Comparison of ENCODE assay signal across 20 mouse cellular contexts in genomic region chr14:77596216-77597175, GRCm38 (mm10).
DNase-seq lines count a peak whose midpoint lies in the region; ATAC-seq lines count a peak whose summit lies in the region.
"Had no signal": no experiment of that assay in that cellular context is flagged by ENCODE, and none has a peak within 500 bp of the region (broad histone marks: within the 10 kb centered on the region; RNA-seq: fewer than 3 reads in every experiment).

No protein-coding gene starts in this region.

- no peaks in the 10 kb centered on the region for H3K9me3 ChIP-seq in intestine, embryonic 14.5 days (ENCODE audit: control insufficient read depth, low read length)
- H3K9me3 ChIP-seq in neural tube, embryonic 15.5 days (replicated peaks): no peaks in the 10 kb centered on the region
- H3K9me3 ChIP-seq: heart, embryonic 12.5 days had no signal

- no peaks in the 10 kb centered on the region for H3K36me3 ChIP-seq in intestine, embryonic 14.5 days (ENCODE audit: control insufficient read depth, insufficient read depth, low read length)
- H3K36me3 ChIP-seq in neural tube, embryonic 15.5 days: 0 out of 2 replicates have a peak, but pooled peaks cover 6% of the 10 kb centered on the region
- H3K36me3 ChIP-seq: heart, embryonic 12.5 days; limb, embryonic 12.5 days; liver, embryonic 12.5 days had no signal

- WGBS in intestine, embryonic 14.5 days: 88% methylated on average over 14 of the region's 14 CpGs
- 73% methylated on average over 14 of the region's 14 CpGs for WGBS in neural tube, embryonic 15.5 days

- H3K9ac ChIP-seq in intestine, embryonic 14.5 days (ENCODE audit: low read length): no peak overlapping the region
- H3K9ac ChIP-seq in neural tube, embryonic 15.5 days (replicated peaks): no peak overlapping the region
- H3K9ac ChIP-seq: heart, embryonic 12.5 days; limb, embryonic 12.5 days; liver, embryonic 12.5 days had no signal

- intact Hi-C loops in heart, postnatal 36 days (cut with DNase I): no loop called here

- DNase-seq in heart, adult 11 months: peak; percentile 77
- no peak for DNase-seq in heart, postnatal 36 days
- DNase-seq in kidney, adult 9 months: peak; percentile 61
- no peak for DNase-seq in kidney, postnatal 4 days
- no peak for DNase-seq in intestine, embryonic 14.5 days (ENCODE audit: low spot score)
- DNase-seq in thymus, postnatal 36 days: no peak
- no peak for DNase-seq in layer of hippocampus, adult 8-10 months (ENCODE audit: low spot score in 2 of 2)
- DNase-seq: adrenal gland, postnatal 14 days; cerebellum, postnatal 36 days; heart, postnatal 14 days; layer of hippocampus, adult 9-11 months; lung, adult 2 months; spleen, adult 18-20 months; thymus, adult 18-20 months had no signal

- no peak overlapping the region for H3K27ac ChIP-seq in intestine, embryonic 14.5 days (ENCODE audit: low read depth)
- H3K27ac ChIP-seq in neural tube, embryonic 15.5 days (replicated peaks): no peak overlapping the region
- H3K27ac ChIP-seq: left cerebral cortex, adult 2 months; limb, embryonic 12.5 days; liver, embryonic 12.5 days had no signal

- H3K4me2 ChIP-seq in intestine, embryonic 14.5 days (ENCODE audit: low read length): no peak overlapping the region
- no peak overlapping the region for H3K4me2 ChIP-seq in neural tube, embryonic 15.5 days
- H3K4me2 ChIP-seq: heart, embryonic 12.5 days; limb, embryonic 12.5 days; liver, embryonic 12.5 days had no signal

- 0 out of 2 replicates have a peak, but pooled peaks have one; percentile 43 for ATAC-seq in intestine, embryonic 14.5 days (replicated peaks; ENCODE audit: low FRiP score, low TSS enrichment, low read depth)
- peak; percentile 40; the same call in 1 of the 2 replicates for ATAC-seq in neural tube, embryonic 15.5 days (ENCODE audit: low FRiP score)
- ATAC-seq: liver, embryonic 12.5 days had no signal

- H3K27me3 ChIP-seq in intestine, embryonic 14.5 days (replicated peaks; ENCODE audit: control insufficient read depth, insufficient read depth, low read length): no peaks in the 10 kb centered on the region
- no peaks in the 10 kb centered on the region for H3K27me3 ChIP-seq in neural tube, embryonic 15.5 days (replicated peaks)
- H3K27me3 ChIP-seq: CH12.LX; heart, embryonic 12.5 days; limb, embryonic 12.5 days; liver, embryonic 12.5 days had no signal

- H3K4me3 ChIP-seq in intestine, embryonic 14.5 days (ENCODE audit: low read depth, low read length): no peak overlapping the region
- H3K4me3 ChIP-seq in neural tube, embryonic 15.5 days (replicated peaks): no peak overlapping the region
- H3K4me3 ChIP-seq: heart, embryonic 12.5 days; left cerebral cortex, adult 2 months; limb, embryonic 12.5 days; liver, embryonic 12.5 days had no signal

- H3K4me1 ChIP-seq in intestine, embryonic 14.5 days (replicated peaks; ENCODE audit: control insufficient read depth, insufficient read depth, low read length): no peaks in the 10 kb centered on the region
- H3K4me1 ChIP-seq in neural tube, embryonic 15.5 days: peaks cover 25% of the 10 kb centered on the region
- H3K4me1 ChIP-seq: liver, embryonic 12.5 days had no signal

Comparison
In these comparisons a context has a peak if more than half of its experiments do, and no peak if none do; other contexts are left out.
1. DNase-seq: peak in heart, adult 11 months (single experiment) and kidney, adult 9 months (single experiment); none in heart, postnatal 36 days (0 of 2), kidney, postnatal 4 days (0 of 2), intestine, embryonic 14.5 days (single experiment), thymus, postnatal 36 days (0 of 2) and layer of hippocampus, adult 8-10 months (0 of 2).